Mouse (Mus musculus): Measurements from ENCODE around the gene Dek.

- TF ChIP-seq CTCF (IDR thresholded peaks at IDR 0.05; ENCODE audit: low read depth) (no peak), EP300 (IDR thresholded peaks at IDR 0.05; ENCODE audit: low read depth) (no peak)
Observed at GRCm38 (mm10) chr13:47043030-47043680, 62.8 kb downstream of the Dek start, which contains the start of gene Kdm1b.
